Mouse (Mus musculus): ENCODE measurements around the gene Ptprcap. TPM values are rescaled to one million over a fixed set of nuclear protein-coding genes. Genes with fewer than 3 reads are reported as not detected.
"Not testable (repeated sequence)": the region's sequence is repeated elsewhere in the genome, so short reads cannot be mapped to it uniquely, and the experiment has no call there.

Ptprcap gene
- polyA plus RNA-seq, 1 experiment, result 20.0 TPM

DNA sequence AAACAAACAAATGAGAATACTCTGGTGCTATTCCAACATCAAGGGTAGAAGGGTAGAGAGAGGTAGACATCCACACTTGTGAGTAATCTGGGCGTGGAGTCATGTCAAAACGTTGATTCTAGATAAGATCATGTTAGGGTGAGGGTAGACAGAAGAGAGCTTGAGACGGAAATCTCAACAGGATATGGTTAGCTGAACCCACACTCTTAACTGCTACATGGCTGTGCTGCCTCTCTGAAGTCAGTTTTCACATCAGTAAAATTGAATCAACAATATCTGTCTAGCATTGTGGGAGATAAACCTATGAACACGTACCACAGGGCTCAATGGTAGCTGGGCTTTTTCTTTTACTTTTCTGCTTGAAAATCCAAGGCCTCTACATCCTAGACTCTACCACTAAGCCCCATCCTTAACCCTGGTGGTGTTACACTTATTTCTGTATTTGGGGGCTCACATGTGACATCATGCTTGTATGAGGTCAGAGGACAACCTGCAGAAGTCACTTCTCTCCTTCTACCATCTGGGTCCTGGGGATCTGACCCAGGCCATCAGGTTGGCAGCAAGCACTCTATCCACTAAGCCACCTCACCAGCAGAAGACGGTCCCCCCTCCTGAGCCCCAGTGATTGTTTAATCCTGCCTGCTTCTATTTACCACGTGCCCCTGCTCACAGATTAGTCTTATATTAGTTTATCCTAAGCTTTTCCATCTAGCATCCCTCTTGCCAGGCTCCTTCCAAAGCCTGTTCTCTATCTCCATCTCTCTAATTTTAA, 33.5 kb upstream of the Ptprcap start:
- no peak overlapping the region for H3K4me3 ChIP-seq (ENCODE audit: insufficient read depth, low read depth, low read length)
- no peak overlapping the region for H3K27ac ChIP-seq (ENCODE audit: insufficient read depth, low read depth, low read length)
- no peak for TF ChIP-seq CTCF (conservative IDR thresholded peaks at IDR 0.05; ENCODE audit: insufficient read depth, insufficient read length, low read depth, low read length)
- TF ChIP-seq POLR2A (IDR thresholded peaks at IDR 0.05; ENCODE audit: low read depth, low read length), result no peak
- 85% methylated on average over 6 of the region's 6 CpGs for WGBS
- H3K4me1 ChIP-seq (ENCODE audit: control insufficient read depth, insufficient read depth, low read length), result peaks cover 4% of the 10 kb centered on the region
- no peaks in the 10 kb centered on the region for H3K36me3 ChIP-seq (ENCODE audit: control insufficient read depth, insufficient read depth, low read length)
- H3K27me3 ChIP-seq (replicated peaks; ENCODE audit: control insufficient read depth, insufficient read depth, low read length), result no peaks in the 10 kb centered on the region
- DNase-seq, result no peak

DNA sequence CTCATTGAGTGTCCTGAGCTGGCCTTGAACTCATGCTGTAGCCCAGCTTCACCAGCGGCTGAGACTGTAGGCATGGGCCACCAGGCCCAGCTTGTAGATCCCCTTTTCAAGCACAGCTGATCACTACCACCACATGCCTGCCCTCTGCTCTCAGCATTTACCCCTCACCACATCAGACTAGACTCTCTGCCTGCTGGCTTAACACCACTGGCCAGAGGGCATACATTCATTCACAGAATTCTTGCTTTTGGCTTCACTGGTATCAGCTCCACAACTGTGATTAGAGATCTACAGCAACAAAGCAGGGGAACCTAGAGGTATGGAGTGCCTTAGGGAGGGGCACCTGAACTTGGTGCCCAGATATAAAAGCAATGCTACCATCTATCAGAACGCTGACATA, 32.9 kb upstream of the Ptprcap start:
- TF ChIP-seq POLR2A (IDR thresholded peaks at IDR 0.05; ENCODE audit: low read depth, low read length) (no peak), CTCF (conservative IDR thresholded peaks at IDR 0.05; ENCODE audit: insufficient read depth, insufficient read length, low read depth, low read length) (no peak)
- WGBS, result 95% methylated on average over 2 of the region's 2 CpGs
- no peak overlapping the region for H3K27ac ChIP-seq (ENCODE audit: insufficient read depth, low read depth, low read length)
- H3K36me3 ChIP-seq (ENCODE audit: control insufficient read depth, insufficient read depth, low read length), result no peaks in the 10 kb centered on the region
- no peaks in the 10 kb centered on the region for H3K27me3 ChIP-seq (replicated peaks; ENCODE audit: control insufficient read depth, insufficient read depth, low read length)
- no peak overlapping the region for H3K4me3 ChIP-seq (ENCODE audit: insufficient read depth, low read depth, low read length)
- DNase-seq, result no peak
- peaks cover 4% of the 10 kb centered on the region for H3K4me1 ChIP-seq (ENCODE audit: control insufficient read depth, insufficient read depth, low read length)

DNA sequence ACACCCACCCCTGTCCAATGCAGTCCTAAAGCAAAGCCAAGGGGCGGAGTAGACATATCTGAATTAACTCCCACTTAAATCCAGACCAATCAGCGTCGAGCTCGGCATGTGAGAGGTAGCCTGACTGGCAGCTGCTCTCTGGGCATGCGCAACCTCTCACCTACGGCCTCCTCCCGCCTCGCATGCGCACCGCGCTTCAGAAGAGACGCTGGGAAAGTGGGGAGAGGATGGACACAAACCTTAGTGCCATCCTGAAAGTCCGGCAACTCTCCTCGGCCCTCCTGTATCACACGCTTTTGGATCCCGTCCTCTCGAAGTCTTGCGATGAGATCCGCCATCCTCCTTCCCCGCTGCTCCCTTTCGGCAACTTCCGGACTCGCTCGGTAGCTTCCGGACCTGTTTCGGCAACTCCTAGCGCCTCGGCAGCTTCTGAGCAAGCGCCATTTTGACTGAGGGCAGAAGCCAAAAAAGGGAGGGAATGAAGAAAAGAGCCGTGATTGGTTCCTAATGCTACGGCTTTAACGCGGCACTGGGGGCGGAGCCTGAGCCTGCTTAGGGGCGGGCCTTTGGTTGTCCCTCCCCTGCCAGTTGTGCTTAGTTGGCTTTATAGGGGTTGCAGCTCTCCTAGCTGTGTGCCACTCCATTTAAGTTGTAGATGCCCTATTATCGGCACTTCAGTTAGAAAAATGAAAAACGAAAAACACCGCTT, 32.2 kb upstream of the Ptprcap start:
- Histone ChIP-seq H3K27me3 (replicated peaks; ENCODE audit: control insufficient read depth, insufficient read depth, low read length) (no peaks in the 10 kb centered on the region), H3K36me3 (ENCODE audit: control insufficient read depth, insufficient read depth, low read length) (no peaks in the 10 kb centered on the region), H3K4me1 (ENCODE audit: control insufficient read depth, insufficient read depth, low read length) (peaks cover 4% of the 10 kb centered on the region), H3K4me3 (ENCODE audit: insufficient read depth, low read depth, low read length) (peak overlapping the region; percentile 52), H3K27ac (ENCODE audit: insufficient read depth, low read depth, low read length) (peak overlapping the region; percentile 68)
- TF ChIP-seq POLR2A (IDR thresholded peaks at IDR 0.05; ENCODE audit: low read depth, low read length) (no peak), CTCF (conservative IDR thresholded peaks at IDR 0.05; ENCODE audit: insufficient read depth, insufficient read length, low read depth, low read length) (no peak)
- 3% methylated on average over 38 of the region's 38 CpGs for WGBS
- DNase-seq, result peak; percentile 99

DNA sequence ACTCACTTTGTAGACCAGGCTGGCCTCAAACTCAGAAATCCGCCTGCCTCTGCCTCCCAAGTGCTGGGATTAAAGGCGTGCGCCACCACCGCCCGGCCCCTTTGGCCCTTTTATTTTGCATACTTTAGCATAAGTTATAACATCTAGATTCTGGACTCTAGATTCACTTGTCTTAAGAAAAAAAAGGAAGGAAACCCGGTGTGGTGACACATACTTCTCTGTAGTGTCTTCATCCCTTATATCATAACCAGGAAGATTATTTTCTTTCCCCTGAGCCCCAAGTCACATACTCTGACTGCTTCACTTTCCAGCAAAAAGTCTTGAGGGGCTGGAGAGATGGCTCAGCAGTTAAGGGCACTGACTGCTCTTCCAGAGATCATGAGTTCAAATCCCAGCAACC, 31.5 kb upstream of the Ptprcap start:
- H3K36me3 ChIP-seq (ENCODE audit: control insufficient read depth, insufficient read depth, low read length); H3K27me3 ChIP-seq (replicated peaks; ENCODE audit: control insufficient read depth, insufficient read depth, low read length); H3K4me3 ChIP-seq (ENCODE audit: insufficient read depth, low read depth, low read length); DNase-seq; H3K27ac ChIP-seq (ENCODE audit: insufficient read depth, low read depth, low read length): not testable (repeated sequence)
- WGBS, result 54% methylated on average over 6 of the region's 6 CpGs
- H3K4me1 ChIP-seq (ENCODE audit: control insufficient read depth, insufficient read depth, low read length), result peaks cover 10% of the 10 kb centered on the region

DNA sequence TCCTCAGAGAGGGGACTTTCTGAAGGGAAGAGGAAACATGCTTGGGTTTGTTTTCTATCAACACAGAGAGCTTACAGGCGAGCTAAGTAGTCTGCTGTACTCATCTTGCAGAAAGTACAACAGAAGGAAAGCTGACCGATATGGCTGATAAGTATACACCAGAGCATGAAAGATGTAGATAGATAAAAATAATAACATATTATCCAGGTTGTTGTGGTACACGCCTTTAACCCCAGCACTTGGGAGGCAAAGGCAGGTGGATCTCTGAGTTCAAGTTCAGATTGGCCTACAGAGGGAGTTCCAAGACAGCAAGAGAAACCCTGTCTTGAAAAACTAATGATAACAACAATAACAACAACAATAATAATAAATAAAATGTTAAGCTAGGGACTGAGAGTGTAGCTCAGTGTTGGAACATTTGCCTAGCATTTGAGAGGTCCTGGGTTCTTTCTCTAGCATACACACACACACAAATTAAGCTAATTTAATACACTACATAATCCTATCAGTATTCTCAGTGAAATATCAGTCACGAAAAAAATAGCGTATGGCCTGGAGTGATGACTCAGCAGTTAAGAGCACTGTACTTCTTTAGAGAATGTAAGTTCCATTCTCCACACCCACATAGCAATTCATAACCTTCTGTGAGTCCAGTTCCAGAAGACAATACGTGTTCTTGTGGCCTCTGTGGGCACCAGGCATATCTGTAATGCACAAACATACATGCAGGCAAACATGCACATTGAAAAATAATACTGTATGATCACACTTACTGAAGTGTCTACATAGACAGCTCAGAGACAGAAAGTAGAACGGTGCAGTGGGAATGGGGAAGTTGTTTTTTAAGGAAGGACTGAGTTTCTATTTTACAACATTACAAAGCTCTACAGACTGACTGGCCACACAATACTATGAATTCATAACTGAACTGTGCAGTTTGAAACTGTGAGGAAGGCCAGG, 30.7 kb upstream of the Ptprcap start:
- peaks cover 10% of the 10 kb centered on the region for H3K4me1 ChIP-seq (ENCODE audit: control insufficient read depth, insufficient read depth, low read length)
- TF ChIP-seq CTCF (conservative IDR thresholded peaks at IDR 0.05; ENCODE audit: insufficient read depth, insufficient read length, low read depth, low read length), result no peak
- no peak for DNase-seq
- H3K27ac ChIP-seq (ENCODE audit: insufficient read depth, low read depth, low read length), result no peak overlapping the region
- no peaks in the 10 kb centered on the region for H3K27me3 ChIP-seq (replicated peaks; ENCODE audit: control insufficient read depth, insufficient read depth, low read length)
- H3K36me3 ChIP-seq (ENCODE audit: control insufficient read depth, insufficient read depth, low read length), result no peaks in the 10 kb centered on the region; the same call in 1 of the 2 replicates
- 84% methylated on average over 7 of the region's 7 CpGs for WGBS
- no peak overlapping the region for H3K4me3 ChIP-seq (ENCODE audit: insufficient read depth, low read depth, low read length)

DNA sequence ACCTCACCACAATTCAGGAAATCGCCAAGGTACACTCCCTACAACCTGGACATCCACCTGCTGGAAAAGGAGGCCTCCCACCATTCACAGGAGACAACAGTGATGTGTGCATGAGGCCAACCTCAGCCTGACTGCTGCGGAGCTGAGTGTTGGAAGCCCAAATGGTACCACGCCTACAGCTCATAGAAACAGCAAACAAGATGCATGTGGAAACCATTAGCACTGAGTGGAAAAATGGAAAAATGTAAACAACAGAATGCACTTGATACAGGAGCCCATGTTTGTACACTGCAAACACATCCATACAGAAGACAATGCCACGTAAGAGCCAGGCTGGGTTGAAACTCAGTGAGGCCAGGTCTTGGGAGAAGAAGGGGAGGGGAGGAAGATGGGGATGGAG, 29.0 kb upstream of the Ptprcap start:
- DNase-seq, result no peak
- no peak for TF ChIP-seq CTCF (conservative IDR thresholded peaks at IDR 0.05; ENCODE audit: insufficient read depth, insufficient read length, low read depth, low read length)
- no peak for TF ChIP-seq POLR2A (IDR thresholded peaks at IDR 0.05; ENCODE audit: low read depth, low read length)
- H3K4me3 ChIP-seq (ENCODE audit: insufficient read depth, low read depth, low read length), result no peak overlapping the region
- no peaks in the 10 kb centered on the region for H3K27me3 ChIP-seq (replicated peaks; ENCODE audit: control insufficient read depth, insufficient read depth, low read length)
- no peaks in the 10 kb centered on the region; the same call in 1 of the 2 replicates for H3K36me3 ChIP-seq (ENCODE audit: control insufficient read depth, insufficient read depth, low read length)
- no peak overlapping the region for H3K27ac ChIP-seq (ENCODE audit: insufficient read depth, low read depth, low read length)
- H3K4me1 ChIP-seq (ENCODE audit: control insufficient read depth, insufficient read depth, low read length), result peaks cover 10% of the 10 kb centered on the region
- 90% methylated on average over 4 of the region's 4 CpGs for WGBS

DNA sequence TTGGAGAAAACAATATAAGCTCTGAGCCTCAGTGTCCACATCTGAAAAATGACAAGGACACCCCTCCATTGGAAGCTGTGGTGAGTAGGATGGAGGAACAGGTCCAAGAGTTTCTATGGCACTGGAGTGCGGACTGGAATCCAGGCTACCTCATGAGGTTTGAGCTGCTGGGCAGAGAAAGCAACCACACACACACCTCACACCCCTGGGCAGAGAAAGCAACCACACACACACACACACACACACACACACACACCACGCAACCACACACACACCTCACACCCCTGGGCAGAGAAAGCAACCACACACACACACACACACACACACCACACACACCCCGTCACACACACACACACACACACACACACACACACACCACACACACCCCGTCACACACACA, 28.1 kb upstream of the Ptprcap start:
- Histone ChIP-seq H3K4me1 (ENCODE audit: control insufficient read depth, insufficient read depth, low read length) (peaks cover 10% of the 10 kb centered on the region), H3K27ac (ENCODE audit: insufficient read depth, low read depth, low read length) (peak overlapping the region; percentile 24; the same call in 1 of the 2 replicates), H3K4me3 (ENCODE audit: insufficient read depth, low read depth, low read length) (peak overlapping the region; percentile 42)
- H3K36me3 ChIP-seq (ENCODE audit: control insufficient read depth, insufficient read depth, low read length); H3K27me3 ChIP-seq (replicated peaks; ENCODE audit: control insufficient read depth, insufficient read depth, low read length); DNase-seq: not testable (repeated sequence)
- 11% methylated on average over 4 of the region's 4 CpGs for WGBS
